Mouse (Mus musculus) embryonic stem cell, embryonic (primary cell): ENCODE measurements at regions not wholly inside any gene's neighbourhood (a gene's known extent, or its start where the extent isn't known, plus 50 kb on each side); places are given as distances from the start of the nearest gene placed in this dataset.

Experiments used
- CTCF ChIA-PET, 4 experiments: fragments of 300-600 bp in 2 of 4; fragments of 350-600 bp in 2 of 4; sonication (Branson Sonifier 250); formaldehyde crosslinking; loops; one replicate each; lab custom pipeline; 2022; ENCODE audit warnings: inconsistent platforms in 2 of 4; lab: Charles Lee
- POLR2A ChIA-PET, 4 experiments: fragments of 300-600 bp in 2 of 4; fragments of 350-600 bp in 2 of 4; sonication (Branson Sonifier 250); formaldehyde crosslinking; loops; one replicate each; lab custom pipeline; 2022; ENCODE audit warnings: antibody characterized with exemption in 4 of 4, inconsistent platforms in 1 of 4; lab: Charles Lee

- CTCF ChIA-PET: no interaction called here
Measured at GRCm38 (mm10) chr8:116452806-116453205, 52.0 kb upstream of the Dynlrb2 start.

GRCm38 (mm10) chr8:116451397-116451796, 53.4 kb upstream of the Dynlrb2 start:
- ChIA-PET CTCF (no interaction called here), POLR2A (no interaction called here)

More at GRCm38 (mm10) chr8:116452806-116453205, 52.0 kb upstream of the Dynlrb2 start:
- POLR2A ChIA-PET: no interaction called here

- ChIA-PET CTCF (interaction anchor here in 1 of 4 experiments (0.9 kb wide), 1 partner anchor 33 kb away, joined by 3 read pairs; no protein-coding TSS in a partner anchor), POLR2A (interaction anchor here in 2 of 4 experiments (0.7 kb wide), 2 partner anchors 31 to 55 kb away, joined by 3 to 4 read pairs; no protein-coding TSS in a partner anchor)
Measured at GRCm38 (mm10) chr8:116447452-116447851, 57.3 kb upstream of the Dynlrb2 start.

GRCm38 (mm10) chr8:116442827-116443226, 61.9 kb upstream of the Dynlrb2 start:
- POLR2A ChIA-PET: no interaction called here
- CTCF ChIA-PET: no interaction called here

GRCm38 (mm10) chr8:116438895-116439294, 65.9 kb upstream of the Dynlrb2 start:
- CTCF ChIA-PET: interaction anchor here (0.5 to 1.7 kb wide), 11 partner anchors 9 to 1999 kb away, joined by 3 to 6 read pairs (median 3); partner anchors contain the start of gene Wwox (in 1 of the 4)
- POLR2A ChIA-PET: interaction anchor here in 1 of 4 experiments (0.5 kb wide), 1 partner anchor 104 kb away, joined by 5 read pairs; no protein-coding TSS in a partner anchor

GRCm38 (mm10) chr8:116435268-116435980, 69.3 kb upstream of the Dynlrb2 start:
- POLR2A ChIA-PET: no interaction called here
- CTCF ChIA-PET: no interaction called here

GRCm38 (mm10) chr8:116430051-116430450, 74.7 kb upstream of the Dynlrb2 start:
- CTCF ChIA-PET: interaction anchor here in 2 of 4 experiments (0.6 to 1.4 kb wide), 3 partner anchors 11 to 1546 kb away, joined by 3 to 4 read pairs (median 3); no protein-coding TSS in a partner anchor
- POLR2A ChIA-PET: interaction anchor here in 1 of 4 experiments (0.8 kb wide), 1 partner anchor 486 kb away, joined by 5 read pairs; no protein-coding TSS in a partner anchor

GRCm38 (mm10) chr8:116429649-116430048, 75.1 kb upstream of the Dynlrb2 start:
- ChIA-PET CTCF (interaction anchor here in 3 of 4 experiments (0.5 to 1.4 kb wide), 7 partner anchors 9 to 1546 kb away, joined by 3 to 8 read pairs (median 4); no protein-coding TSS in a partner anchor), POLR2A (interaction anchor here in 1 of 4 experiments (0.8 kb wide), 1 partner anchor 485 kb away, joined by 5 read pairs; no protein-coding TSS in a partner anchor)

- POLR2A ChIA-PET: no interaction called here
- CTCF ChIA-PET: interaction anchor here in 1 of 4 experiments (0.6 kb wide), 1 partner anchor 943 kb away, joined by 3 read pairs; no protein-coding TSS in a partner anchor
Measured at GRCm38 (mm10) chr8:116422826-116423225, 81.9 kb upstream of the Dynlrb2 start.

GRCm38 (mm10) chr8:116412703-116413102, 92.1 kb upstream of the Dynlrb2 start:
- POLR2A ChIA-PET: no interaction called here
- CTCF ChIA-PET: no interaction called here

- CTCF ChIA-PET: no interaction called here
- POLR2A ChIA-PET: no interaction called here
Measured at GRCm38 (mm10) chr8:116410041-116410440, 94.7 kb upstream of the Dynlrb2 start.

GRCm38 (mm10) chr8:116409011-116409410, 95.8 kb upstream of the Dynlrb2 start:
- ChIA-PET POLR2A (no interaction called here), CTCF (no interaction called here)

GRCm38 (mm10) chr8:116404571-116404970, 100.2 kb upstream of the Dynlrb2 start:
- POLR2A ChIA-PET: no interaction called here
- CTCF ChIA-PET: interaction anchor here in 3 of 4 experiments (0.5 to 0.7 kb wide), 5 partner anchors 76 to 1664 kb away, joined by 3 to 7 read pairs (median 3); no protein-coding TSS in a partner anchor

- POLR2A ChIA-PET: no interaction called here
- CTCF ChIA-PET: no interaction called here
Measured at GRCm38 (mm10) chr8:116403366-116403765, 101.4 kb upstream of the Dynlrb2 start.

- POLR2A ChIA-PET: no interaction called here
- CTCF ChIA-PET: no interaction called here
Measured at GRCm38 (mm10) chr8:116399452-116399851, 105.3 kb upstream of the Dynlrb2 start.

- POLR2A ChIA-PET: no interaction called here
- CTCF ChIA-PET: no interaction called here
Measured at GRCm38 (mm10) chr8:116398565-116399205, 106.1 kb upstream of the Dynlrb2 start.

- ChIA-PET POLR2A (interaction anchor here in 1 of 4 experiments (0.6 kb wide), 1 partner anchor 304 kb away, joined by 6 read pairs; no protein-coding TSS in a partner anchor), CTCF (interaction anchor here in 1 of 4 experiments (0.6 kb wide), 1 partner anchor 13 kb away, joined by 3 read pairs; no protein-coding TSS in a partner anchor)
Measured at GRCm38 (mm10) chr8:116385193-116385955, 119.4 kb upstream of the Dynlrb2 start.

- CTCF ChIA-PET: interaction anchor here in 1 of 4 experiments (0.6 kb wide), 1 partner anchor 1939 kb away, joined by 3 read pairs; no protein-coding TSS in a partner anchor
- POLR2A ChIA-PET: no interaction called here
Measured at GRCm38 (mm10) chr8:116384418-116385089, 120.2 kb upstream of the Dynlrb2 start.
